Mouse (Mus musculus): ENCODE results near the gene Btbd35f26.
"Not testable (repeated sequence)": the region's sequence is repeated elsewhere in the genome, so short reads cannot be mapped to it uniquely, and the experiment has no call there.

The Btbd35f26 gene

GRCm38 (mm10) chrX:31336154-31336553, at the start of gene Btbd35f26:
TSS of gene Btbd35f26 (plus strand) at chrX:31336454.
- not testable (repeated sequence) for H3K27me3 ChIP-seq (ENCODE audit: control insufficient read depth, insufficient read depth, low read length, poor library complexity, severe bottlenecking); H3K36me3 ChIP-seq (ENCODE audit: control insufficient read depth, insufficient read depth, low read length, poor library complexity, severe bottlenecking); DNase-seq (ENCODE audit: low read depth, low spot score)

DNA sequence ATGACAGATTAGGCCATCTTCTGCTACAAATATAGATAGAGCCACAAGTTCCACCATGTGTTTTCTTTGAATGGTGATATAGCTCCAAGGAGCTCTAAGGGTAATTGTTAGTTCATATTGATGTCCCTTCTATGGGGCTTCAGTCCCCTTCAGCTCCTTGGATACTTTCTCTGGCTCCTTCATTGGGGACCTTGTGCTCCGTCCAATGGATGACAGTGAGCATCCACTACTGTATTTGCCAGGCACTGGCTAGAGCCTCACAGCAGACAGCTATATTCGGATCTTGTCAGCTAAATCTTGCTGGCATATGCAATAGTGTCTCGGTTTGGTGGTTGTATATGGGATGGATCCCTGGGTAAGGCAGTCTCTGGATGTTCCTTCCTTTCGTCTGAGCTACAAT, 5.7 kb downstream of the Btbd35f26 start:
- not testable (repeated sequence) for H3K36me3 ChIP-seq (ENCODE audit: control insufficient read depth, insufficient read depth, low read length, poor library complexity, severe bottlenecking); H3K27me3 ChIP-seq (ENCODE audit: control insufficient read depth, insufficient read depth, low read length, poor library complexity, severe bottlenecking); DNase-seq (ENCODE audit: low read depth, low spot score)

- H3K36me3 ChIP-seq (ENCODE audit: control insufficient read depth, insufficient read depth, low read length, poor library complexity, severe bottlenecking); DNase-seq (ENCODE audit: low read depth, low spot score); H3K27me3 ChIP-seq (ENCODE audit: control insufficient read depth, insufficient read depth, low read length, poor library complexity, severe bottlenecking): not testable (repeated sequence)
These were observed 47.6 kb downstream of the Btbd35f26 start, which contains the start of gene Btbd35f19 for GRCm38 (mm10) chrX:31383818-31384217. TSS of gene Btbd35f19 (minus strand) at chrX:31383918.

All from splenic B cell, adult 2 months (primary cell).